Mouse (Mus musculus): Measurements from ENCODE around the gene Hoxc13. TPM values are rescaled to one million over a fixed set of nuclear protein-coding genes. Genes with fewer than 3 reads are reported as not detected.

Gene Hoxc13
- total RNA-seq, 2 experiments from 2014 or later, result not detected

- ATAC-seq (replicated peaks; ENCODE audit: low FRiP score, poor library complexity, severe bottlenecking), result no peak
Measured at GRCm38 (mm10) chr15:102961728-102962127, 40.8 kb downstream of the Hoxc13 start.

- no peak for ATAC-seq (replicated peaks; ENCODE audit: low FRiP score, poor library complexity, severe bottlenecking)
Measured at GRCm38 (mm10) chr15:102962492-102962891, 41.6 kb downstream of the Hoxc13 start.

DNA sequence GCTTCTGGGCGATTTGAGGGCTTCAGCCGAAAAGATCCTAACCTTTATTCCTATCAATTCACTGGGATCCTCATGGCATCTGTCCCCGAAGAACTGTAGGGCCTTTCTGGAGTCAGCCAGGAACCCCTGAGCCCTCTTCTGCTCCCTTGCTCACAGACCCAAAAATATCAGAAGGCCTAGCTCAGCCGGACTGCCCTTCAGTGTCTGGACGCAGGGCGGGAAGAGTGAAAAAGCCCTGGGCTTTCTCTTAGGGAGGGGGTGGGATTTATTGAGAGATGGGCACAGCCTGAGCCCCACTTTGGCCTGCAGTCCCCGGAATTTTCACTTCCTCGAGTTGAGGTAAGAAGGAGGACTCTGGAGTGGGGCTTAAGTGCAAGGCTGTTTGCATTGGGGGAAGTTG lies 42.4 kb downstream of the Hoxc13 start:
- no peak for ATAC-seq (replicated peaks; ENCODE audit: low FRiP score, poor library complexity, severe bottlenecking)

DNA sequence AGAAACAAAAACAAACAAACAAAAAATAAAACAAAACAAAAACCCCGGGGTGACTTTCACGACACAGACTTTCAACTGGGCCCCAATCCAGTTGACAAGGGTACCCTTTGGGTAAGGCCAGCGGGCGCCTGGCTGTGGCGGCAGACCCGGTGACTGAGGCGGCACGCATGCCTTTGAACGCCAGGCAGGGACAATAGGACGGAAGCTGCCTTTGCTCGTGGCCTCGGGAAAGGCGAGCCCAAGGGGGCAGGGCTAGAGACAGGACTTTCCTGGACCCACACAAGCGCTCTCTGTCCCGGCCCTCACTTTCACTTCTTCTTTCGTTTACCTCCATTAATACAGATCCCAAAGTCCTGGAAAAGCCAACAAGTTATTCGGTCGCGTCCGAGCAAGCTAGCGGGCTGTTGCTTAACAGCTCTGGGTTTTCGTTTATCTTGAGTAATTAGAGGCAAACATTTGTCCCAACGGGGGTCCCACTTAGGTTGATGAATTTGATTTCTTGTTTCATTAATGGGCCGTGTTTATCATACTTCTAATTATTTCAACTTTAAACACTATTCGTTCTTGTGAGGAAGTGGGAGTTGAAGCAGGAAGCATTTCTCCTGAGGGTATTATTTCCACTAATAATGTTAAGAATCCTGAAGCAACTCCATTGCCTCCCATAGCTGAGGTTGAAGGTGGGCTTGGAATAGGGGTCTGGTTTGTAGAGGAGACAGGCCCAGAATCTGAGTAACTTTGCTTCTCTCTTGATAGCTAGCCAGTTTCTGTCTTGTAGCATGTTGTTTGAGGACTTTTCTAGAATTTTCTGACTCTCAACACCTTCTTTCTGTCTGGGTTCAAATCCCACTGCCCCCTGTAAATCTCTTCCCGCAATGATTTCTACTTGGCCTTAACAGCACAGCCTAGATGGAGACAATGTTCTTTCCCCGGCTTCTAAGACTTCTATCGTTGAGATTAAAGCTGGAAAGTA lies 43.1 kb downstream of the Hoxc13 start:
- ATAC-seq (replicated peaks; ENCODE audit: low FRiP score, poor library complexity, severe bottlenecking), result no peak

- no peak for ATAC-seq (replicated peaks; ENCODE audit: low FRiP score, poor library complexity, severe bottlenecking)
Measured at GRCm38 (mm10) chr15:102965003-102965891, 44.3 kb downstream of the Hoxc13 start.

- no peak for ATAC-seq (replicated peaks; ENCODE audit: low FRiP score, poor library complexity, severe bottlenecking)
Measured at GRCm38 (mm10) chr15:102965892-102966775, 45.2 kb downstream of the Hoxc13 start.

GRCm38 (mm10) chr15:102966776-102967311 lies 45.9 kb downstream of the Hoxc13 start, which contains the start of gene Hoxc10:
TSS of gene Hoxc10 (plus strand) at chr15:102966796.
- ATAC-seq (replicated peaks; ENCODE audit: low FRiP score, poor library complexity, severe bottlenecking), result no peak; the same call in 1 of the 2 replicates

GRCm38 (mm10) chr15:102967312-102967510 lies 46.3 kb downstream of the Hoxc13 start, which contains the start of gene Hoxc5:
TSS of gene Hoxc5 (plus strand) at chr15:102967443.
- no peak for ATAC-seq (replicated peaks; ENCODE audit: low FRiP score, poor library complexity, severe bottlenecking)

- ATAC-seq (replicated peaks; ENCODE audit: low FRiP score, poor library complexity, severe bottlenecking), result no peak
Measured at GRCm38 (mm10) chr15:102967511-102968397, 46.9 kb downstream of the Hoxc13 start.

GRCm38 (mm10) chr15:102969296-102969695 lies 48.4 kb downstream of the Hoxc13 start:
- ATAC-seq (replicated peaks; ENCODE audit: low FRiP score, poor library complexity, severe bottlenecking), result no peak

GRCm38 (mm10) chr15:102970740-102971139 lies 49.8 kb downstream of the Hoxc13 start:
- ATAC-seq (replicated peaks; ENCODE audit: low FRiP score, poor library complexity, severe bottlenecking), result no peak

DNA sequence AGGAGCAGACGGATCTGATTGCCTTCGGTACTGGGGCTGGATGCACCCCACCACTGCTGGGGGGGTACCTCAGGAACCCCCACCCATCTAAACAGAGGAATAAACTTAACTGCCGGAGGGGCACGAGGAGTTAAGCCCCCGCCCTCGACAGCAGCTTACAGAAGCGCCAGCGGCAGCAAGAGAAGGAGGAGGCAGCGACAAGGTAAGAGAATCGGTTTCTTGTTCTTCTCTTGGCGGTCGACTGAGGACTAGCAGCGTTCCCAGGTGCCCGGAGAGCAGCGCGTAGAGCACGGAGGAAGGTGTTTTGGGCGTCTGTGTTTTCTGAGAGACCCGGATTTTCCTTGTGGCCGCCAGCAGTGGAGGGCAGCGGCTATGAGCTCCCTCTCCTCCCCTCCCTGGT lies 51.4 kb downstream of the Hoxc13 start:
- no peak for ATAC-seq (replicated peaks; ENCODE audit: low FRiP score, poor library complexity, severe bottlenecking)

DNA sequence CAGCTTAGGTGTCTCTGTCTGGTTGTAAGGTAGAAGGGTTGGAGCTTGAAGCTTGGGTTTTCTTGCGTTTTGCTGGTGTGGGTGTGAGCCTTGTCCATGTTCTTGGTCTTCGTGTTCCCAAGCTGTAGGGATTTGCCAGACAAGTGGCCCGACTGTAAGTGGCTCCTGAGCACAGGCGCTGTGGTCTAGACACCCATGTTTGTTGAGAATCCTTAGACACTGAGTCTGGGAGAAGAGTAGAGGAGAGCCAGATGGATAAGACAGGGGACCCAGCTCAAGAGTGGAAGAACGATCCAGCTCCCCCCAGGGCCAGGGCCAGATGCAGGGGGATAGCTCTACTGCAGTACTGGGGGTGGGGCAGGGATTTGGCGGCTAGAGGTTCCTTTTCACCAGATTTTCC lies 51.9 kb downstream of the Hoxc13 start:
- no peak for ATAC-seq (replicated peaks; ENCODE audit: low FRiP score, poor library complexity, severe bottlenecking)

- no peak for ATAC-seq (replicated peaks; ENCODE audit: low FRiP score, poor library complexity, severe bottlenecking)
Measured at GRCm38 (mm10) chr15:102975034-102975433, 54.1 kb downstream of the Hoxc13 start.

- no peak for ATAC-seq (replicated peaks; ENCODE audit: low FRiP score, poor library complexity, severe bottlenecking)
Measured at GRCm38 (mm10) chr15:102975688-102976111, 54.8 kb downstream of the Hoxc13 start.

DNA sequence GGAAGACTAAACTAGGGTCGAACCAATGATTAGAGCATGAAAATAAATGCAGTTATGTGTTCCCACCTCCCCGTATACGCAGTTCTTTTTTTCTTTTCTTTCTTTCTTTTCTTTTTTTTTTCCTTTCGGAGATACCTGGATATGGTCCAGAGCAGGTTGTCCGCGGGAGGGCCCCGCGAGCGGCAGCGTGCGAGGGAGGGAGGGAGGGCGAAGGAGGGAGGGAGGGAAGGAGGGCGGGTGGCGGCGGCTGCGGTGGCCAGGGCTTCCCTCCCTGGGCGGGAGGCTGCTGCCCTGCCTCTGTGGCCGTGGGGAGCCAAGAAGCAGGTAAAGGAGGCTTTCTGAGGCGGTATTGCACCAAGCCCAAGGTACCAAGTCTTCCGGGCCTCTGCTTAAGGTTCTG lies 55.3 kb downstream of the Hoxc13 start, which contains the start of gene Hoxc9:
Hoxc9 (plus strand) TSS at position 269 of the 400 bp plus-strand sequence.
- no peak for ATAC-seq (replicated peaks; ENCODE audit: low FRiP score, poor library complexity, severe bottlenecking)

DNA sequence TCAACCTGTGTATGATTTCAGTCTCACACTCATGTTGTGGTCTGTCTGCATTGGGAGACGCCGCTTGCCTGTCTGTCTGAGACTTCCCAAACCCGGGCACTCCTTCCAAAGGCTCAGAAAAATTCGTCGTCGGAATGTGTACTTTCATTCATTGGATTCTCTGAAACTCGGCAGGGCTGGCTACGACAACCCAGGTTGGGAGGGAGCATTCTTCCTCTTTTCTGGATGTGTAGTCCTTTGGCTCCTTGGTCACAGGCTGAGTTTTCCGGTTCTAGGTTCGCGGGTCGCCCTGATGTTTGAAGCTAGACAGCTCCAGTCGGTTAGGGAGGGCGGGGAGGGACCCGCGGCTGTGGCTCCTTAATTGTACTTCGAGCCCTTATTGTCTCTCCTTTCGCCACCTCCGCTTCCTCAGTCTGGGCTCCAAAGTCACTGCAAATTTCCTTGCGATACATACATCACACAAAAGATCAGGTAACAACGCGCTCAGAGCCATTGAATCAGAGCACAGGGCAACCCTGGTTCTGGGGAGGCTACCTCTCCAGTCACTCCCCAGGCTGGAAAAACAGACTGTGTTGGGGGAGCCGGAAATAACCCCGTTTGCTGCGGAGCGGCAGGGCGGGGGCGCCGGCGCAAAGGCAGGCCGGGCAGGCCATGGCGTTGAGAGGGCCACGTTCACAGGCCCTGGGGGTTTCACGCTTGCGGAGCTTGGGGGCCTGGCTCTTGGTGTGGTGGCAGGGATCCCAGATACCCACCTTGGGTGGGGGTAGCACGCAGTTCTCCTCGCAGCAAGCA lies 55.9 kb downstream of the Hoxc13 start:
- no peak for ATAC-seq (replicated peaks; ENCODE audit: low FRiP score, poor library complexity, severe bottlenecking)
